Mouse (Mus musculus) thymus, adult 2 months (tissue): Measurements from ENCODE around the gene Dnal1. TPM values are rescaled to one million over a fixed set of nuclear protein-coding genes. Genes with fewer than 3 reads are reported as not detected.

Experiments
- DNase-seq: peaks from one replicate; pipeline ENCODE4 v3.0.0; 2021
- H3K27ac ChIP-seq: fragments of 200-500 bp; 2 replicates; pipeline ENCODE4 v1.5.1; 2012; ENCODE audit warnings: low read length, control low read depth; ENCODE audit not compliant: control insufficient read depth, insufficient read depth
- H3K27me3 ChIP-seq: fragments of 200-500 bp; 2 replicates; pipeline ENCODE4 v1.6.1; 2012; ENCODE audit warnings: mild to moderate bottlenecking, low read length, moderate library complexity, mixed read lengths; ENCODE audit not compliant: control insufficient read depth, insufficient read depth
- H3K36me3 ChIP-seq: fragments of 200-500 bp; 2 replicates; pipeline ENCODE4 v1.6.1; 2012; ENCODE audit warnings: mild to moderate bottlenecking, low read length, moderate library complexity; ENCODE audit not compliant: control insufficient read depth, insufficient read depth
- H3K4me1 ChIP-seq: fragments of 200-500 bp; replicated peaks from 2 replicates; pipeline ENCODE4 v1.6.1; 2012; ENCODE audit warnings: low read length; ENCODE audit not compliant: control insufficient read depth, insufficient read depth
- H3K4me3 ChIP-seq: fragments of 200-500 bp; 2 replicates; pipeline ENCODE4 v1.5.1; 2012; ENCODE audit warnings: mild to moderate bottlenecking, low read length, control low read depth, moderate library complexity; ENCODE audit not compliant: control insufficient read depth, insufficient read depth
- CTCF ChIP-seq: fragments of 200-500 bp; IDR thresholded peaks from 2 replicates; pipeline ENCODE4 v1.5.1; 2012; ENCODE audit warnings: mild to moderate bottlenecking, control low read depth, low read length, moderate library complexity, borderline replicate concordance; ENCODE audit not compliant: control insufficient read depth, poor library complexity, insufficient read depth; ENCODE audit errors: extremely low read depth
- POLR2A ChIP-seq: fragments of 200-500 bp; IDR thresholded peaks from 2 replicates; pipeline ENCODE4 v1.6.1; 2012; ENCODE audit warnings: mild to moderate bottlenecking, low read length, control low read depth, moderate library complexity; ENCODE audit not compliant: control insufficient read depth, poor library complexity, insufficient read depth; ENCODE audit errors: extremely low read depth
- WGBS: fragments of 180-500 bp; shearing (Covaris S2); methylation state at CpG from one replicate; pipeline ENCODE4 v1.1.7; 2018; 5-methylcytosine and 5-hydroxymethylcytosine counted together
- polyA plus RNA-seq: library from polyadenylated mRNA; depleted of rRNA; stranded (reverse); fragments of >200 nt; gene quantifications from 2 replicates; pipeline ENCODE4 v1.2.3, GENCODE M21; 2012

The Dnal1 gene
- polyA plus RNA-seq, 1 experiment = 3.0 TPM

GRCm38 (mm10) chr12:84125892-84126291 is 11.7 kb downstream of the Dnal1 start:
- no peaks in the 10 kb centered on the region for H3K36me3 ChIP-seq
- H3K27me3 ChIP-seq = no peaks in the 10 kb centered on the region
- DNase-seq = no peak
- no peak overlapping the region for H3K27ac ChIP-seq
- TF ChIP-seq POLR2A (no peak), CTCF (no peak)
- 97% methylated on average over 12 of the region's 12 CpGs for WGBS
- no peak overlapping the region for H3K4me3 ChIP-seq
- H3K4me1 ChIP-seq = no peaks in the 10 kb centered on the region

GRCm38 (mm10) chr12:84126899-84127298 is 12.7 kb downstream of the Dnal1 start:
- TF ChIP-seq POLR2A (no peak), CTCF (no peak)
- H3K27ac ChIP-seq = no peak overlapping the region
- no peak overlapping the region for H3K4me3 ChIP-seq

GRCm38 (mm10) chr12:84128576-84128975 is 14.4 kb downstream of the Dnal1 start:
- WGBS = 97% methylated on average over 6 of the region's 6 CpGs
- TF ChIP-seq CTCF (no peak), POLR2A (no peak)
- Histone ChIP-seq H3K4me3 (no peak overlapping the region), H3K4me1 (no peaks in the 10 kb centered on the region), H3K27ac (no peak overlapping the region), H3K27me3 (no peaks in the 10 kb centered on the region), H3K36me3 (no peaks in the 10 kb centered on the region)
- DNase-seq = no peak

More at GRCm38 (mm10) chr12:84126899-84127298, 12.7 kb downstream of the Dnal1 start:
- DNase-seq = no peak
- H3K27me3 ChIP-seq = no peaks in the 10 kb centered on the region
- WGBS = 93% methylated on average over 2 of the region's 2 CpGs
- H3K36me3 ChIP-seq = no peaks in the 10 kb centered on the region
- H3K4me1 ChIP-seq = no peaks in the 10 kb centered on the region

GRCm38 (mm10) chr12:84129931-84130330 is 15.8 kb downstream of the Dnal1 start:
- H3K27me3 ChIP-seq = no peaks in the 10 kb centered on the region
- no peak for TF ChIP-seq POLR2A
- TF ChIP-seq CTCF = no peak
- no peaks in the 10 kb centered on the region for H3K36me3 ChIP-seq
- no peak overlapping the region for H3K4me3 ChIP-seq
- H3K4me1 ChIP-seq = no peaks in the 10 kb centered on the region
- no peak for DNase-seq
- H3K27ac ChIP-seq = no peak overlapping the region
- 75% methylated on average over 8 of the region's 8 CpGs for WGBS

GRCm38 (mm10) chr12:84132265-84132664 is 18.1 kb downstream of the Dnal1 start:
- H3K4me3 ChIP-seq = no peak overlapping the region
- TF ChIP-seq CTCF = no peak
- TF ChIP-seq POLR2A = no peak
- H3K27me3 ChIP-seq = no peaks in the 10 kb centered on the region
- DNase-seq = peak; percentile 49
- H3K27ac ChIP-seq = no peak overlapping the region
- H3K4me1 ChIP-seq = no peaks in the 10 kb centered on the region
- WGBS = 86% methylated on average over 3 of the region's 3 CpGs
- no peaks in the 10 kb centered on the region for H3K36me3 ChIP-seq

- DNase-seq = no peak
- WGBS = 96% methylated on average over 7 of the region's 7 CpGs
- no peak overlapping the region for H3K27ac ChIP-seq
- no peak overlapping the region for H3K4me3 ChIP-seq
- H3K27me3 ChIP-seq = no peaks in the 10 kb centered on the region
- no peaks in the 10 kb centered on the region for H3K4me1 ChIP-seq
- H3K36me3 ChIP-seq = no peaks in the 10 kb centered on the region
- TF ChIP-seq CTCF = no peak
Observed at GRCm38 (mm10) chr12:84137131-84137530, 23.0 kb downstream of the Dnal1 start.

- TF ChIP-seq POLR2A = no peak
- no peak for TF ChIP-seq CTCF
- H3K4me1 ChIP-seq = no peaks in the 10 kb centered on the region
- no peak overlapping the region for H3K4me3 ChIP-seq
- 62% methylated on average over 4 of the region's 4 CpGs for WGBS
- H3K27me3 ChIP-seq = no peaks in the 10 kb centered on the region
- H3K27ac ChIP-seq = no peak overlapping the region
- no peak for DNase-seq
- no peaks in the 10 kb centered on the region for H3K36me3 ChIP-seq
Observed at GRCm38 (mm10) chr12:84140135-84140534, 26.0 kb downstream of the Dnal1 start.
